Mouse (Mus musculus): Measurements from ENCODE around the gene Ubac2. TPM values are rescaled to one million over a fixed set of nuclear protein-coding genes. Genes with fewer than 3 reads are reported as not detected.
A peak's percentile ranks its signal among the peaks of the same experiment; 100 is the strongest.

The Ubac2 gene
- total RNA-seq, 1 experiment from 2014 or later: 32.0 TPM

GRCm38 (mm10) chr14:121960031-121960430 is 81.6 kb downstream of the Ubac2 start:
- no peak for ATAC-seq (ENCODE audit: extremely low read depth, insufficient number of reproducible peaks, low FRiP score, poor library complexity, severe bottlenecking)

GRCm38 (mm10) chr14:121960531-121960930 is 82.1 kb downstream of the Ubac2 start:
- no peak for ATAC-seq (ENCODE audit: extremely low read depth, insufficient number of reproducible peaks, low FRiP score, poor library complexity, severe bottlenecking)

GRCm38 (mm10) chr14:121960997-121961396 is 82.6 kb downstream of the Ubac2 start:
- no peak for ATAC-seq (ENCODE audit: extremely low read depth, insufficient number of reproducible peaks, low FRiP score, poor library complexity, severe bottlenecking)

GRCm38 (mm10) chr14:121961496-121962127 is 83.2 kb downstream of the Ubac2 start:
- no peak for ATAC-seq (ENCODE audit: extremely low read depth, insufficient number of reproducible peaks, low FRiP score, poor library complexity, severe bottlenecking)

GRCm38 (mm10) chr14:121962128-121962890 is 83.9 kb downstream of the Ubac2 start:
- no peak for ATAC-seq (ENCODE audit: extremely low read depth, insufficient number of reproducible peaks, low FRiP score, poor library complexity, severe bottlenecking)

- ATAC-seq (ENCODE audit: extremely low read depth, insufficient number of reproducible peaks, low FRiP score, poor library complexity, severe bottlenecking): 0 out of 2 replicates have a peak, but pooled peaks have one; percentile 4
Measured at GRCm38 (mm10) chr14:121963251-121963941, 85.0 kb downstream of the Ubac2 start.

DNA sequence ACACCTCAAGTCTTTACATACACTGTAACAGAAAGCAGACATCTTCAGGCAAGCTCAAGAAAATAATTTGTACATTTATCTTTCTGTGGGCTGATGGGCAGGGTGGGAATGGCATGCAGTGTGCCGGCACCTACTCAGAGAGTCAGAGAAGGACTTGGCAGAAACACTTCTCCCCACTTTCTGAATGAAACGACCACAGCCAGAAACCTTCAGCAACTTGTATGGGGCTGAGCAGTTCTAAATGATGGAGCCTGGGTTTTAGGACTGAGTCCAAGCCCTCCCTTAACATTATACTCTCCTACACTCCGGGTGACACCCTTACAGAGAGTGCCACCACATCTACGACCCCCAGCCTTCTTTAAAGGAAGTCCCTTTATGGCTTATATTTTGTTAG is 85.5 kb downstream of the Ubac2 start:
- ATAC-seq (ENCODE audit: extremely low read depth, insufficient number of reproducible peaks, low FRiP score, poor library complexity, severe bottlenecking): no peak

- peak; percentile 62 for ATAC-seq (ENCODE audit: extremely low read depth, insufficient number of reproducible peaks, low FRiP score, poor library complexity, severe bottlenecking)
Measured at GRCm38 (mm10) chr14:121964990-121965389, 86.6 kb downstream of the Ubac2 start, which contains the start of gene Gpr183. Gene Gpr183, minus strand, starts transcription at chr14:121965195.

DNA sequence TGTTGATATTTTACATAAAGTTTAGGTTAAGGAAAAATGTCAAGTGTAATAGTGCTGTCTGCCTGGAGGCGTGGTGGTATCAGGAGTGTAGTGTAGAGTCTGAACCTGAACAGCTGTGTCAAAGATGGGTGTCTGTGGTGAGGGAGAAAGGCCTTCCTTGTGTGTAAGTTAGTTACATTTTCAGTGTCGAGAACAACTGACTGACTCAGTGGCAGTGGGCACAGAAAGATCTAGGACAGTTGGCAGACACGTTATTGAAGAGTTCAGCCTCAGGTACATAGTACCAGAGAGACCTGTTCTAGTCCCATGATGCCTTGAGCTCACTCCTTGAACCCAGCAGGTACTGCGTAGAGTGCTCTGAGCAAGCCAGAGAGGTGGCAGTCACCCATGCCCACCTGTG is 87.0 kb downstream of the Ubac2 start:
- no peak for ATAC-seq (ENCODE audit: extremely low read depth, insufficient number of reproducible peaks, low FRiP score, poor library complexity, severe bottlenecking)

DNA sequence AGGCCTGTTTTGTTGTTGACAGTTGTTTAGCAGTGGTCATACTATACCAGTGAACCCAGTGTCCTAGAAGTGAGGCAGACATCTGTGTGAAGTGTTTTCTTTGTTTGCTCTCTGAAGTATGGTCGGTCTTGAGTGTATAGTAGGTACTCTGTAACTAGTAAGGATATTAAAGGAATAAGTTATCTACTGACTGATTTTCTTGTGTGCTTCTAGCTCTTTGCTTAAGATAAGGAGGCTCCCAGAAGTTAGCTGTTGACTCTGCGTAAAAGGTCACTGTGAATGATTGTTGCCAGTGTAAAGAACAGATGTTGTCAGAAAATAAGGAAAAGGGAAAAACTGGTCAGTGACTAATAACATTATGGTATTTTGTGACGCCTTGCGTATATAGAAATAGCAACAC is 88.7 kb downstream of the Ubac2 start:
- ATAC-seq (ENCODE audit: extremely low read depth, insufficient number of reproducible peaks, low FRiP score, poor library complexity, severe bottlenecking): no peak

GRCm38 (mm10) chr14:121970402-121970801 is 92.0 kb downstream of the Ubac2 start:
- ATAC-seq (ENCODE audit: extremely low read depth, insufficient number of reproducible peaks, low FRiP score, poor library complexity, severe bottlenecking): no peak

DNA sequence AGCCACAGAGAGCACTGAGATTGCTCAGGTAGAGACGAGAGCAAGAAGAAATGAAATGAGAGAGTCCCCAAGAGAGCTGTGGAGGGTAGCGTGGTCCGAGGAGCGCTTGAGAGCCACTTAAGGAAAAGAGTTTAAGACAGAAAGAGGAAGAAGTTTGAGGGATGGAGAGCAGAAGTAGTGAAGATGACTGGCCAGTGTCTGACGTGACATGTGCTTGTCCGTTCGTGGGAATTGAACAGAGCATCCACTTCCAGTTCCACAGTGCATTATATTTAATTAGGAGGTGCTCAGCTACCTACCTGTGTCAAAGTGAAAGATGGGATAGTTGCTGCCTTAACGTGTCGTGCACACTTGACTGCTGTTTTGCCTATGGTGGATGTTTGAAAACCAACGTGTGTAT is 94.7 kb downstream of the Ubac2 start:
- no peak for ATAC-seq (ENCODE audit: extremely low read depth, insufficient number of reproducible peaks, low FRiP score, poor library complexity, severe bottlenecking)

- ATAC-seq (ENCODE audit: extremely low read depth, insufficient number of reproducible peaks, low FRiP score, poor library complexity, severe bottlenecking): no peak
Measured at GRCm38 (mm10) chr14:121981531-121981930, 103.1 kb downstream of the Ubac2 start.

GRCm38 (mm10) chr14:121983009-121983933 is 104.9 kb downstream of the Ubac2 start:
- ATAC-seq (ENCODE audit: extremely low read depth, insufficient number of reproducible peaks, low FRiP score, poor library complexity, severe bottlenecking): no peak

DNA sequence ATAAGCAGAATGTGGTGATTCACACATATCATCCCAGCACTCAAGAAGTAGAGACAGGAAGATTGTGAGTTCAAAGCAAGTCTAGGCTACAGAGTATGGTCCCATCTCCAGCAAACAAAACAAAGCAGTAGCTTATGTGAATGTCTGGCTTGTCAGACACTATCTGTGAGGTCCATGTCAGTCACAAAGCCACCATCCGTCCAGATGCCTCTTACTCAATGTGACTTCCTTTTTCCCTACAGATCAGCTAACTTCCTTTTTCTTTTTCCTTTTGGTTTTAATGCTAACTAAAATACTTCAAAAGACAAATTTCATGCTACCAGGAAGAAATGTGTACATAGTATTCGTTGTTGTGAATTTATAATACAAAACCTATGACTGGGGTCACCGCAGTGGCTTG is 107.1 kb downstream of the Ubac2 start:
- ATAC-seq (ENCODE audit: extremely low read depth, insufficient number of reproducible peaks, low FRiP score, poor library complexity, severe bottlenecking): peak; percentile 58

- no peak for ATAC-seq (ENCODE audit: extremely low read depth, insufficient number of reproducible peaks, low FRiP score, poor library complexity, severe bottlenecking)
Measured at GRCm38 (mm10) chr14:121986028-121986427, 107.6 kb downstream of the Ubac2 start.

DNA sequence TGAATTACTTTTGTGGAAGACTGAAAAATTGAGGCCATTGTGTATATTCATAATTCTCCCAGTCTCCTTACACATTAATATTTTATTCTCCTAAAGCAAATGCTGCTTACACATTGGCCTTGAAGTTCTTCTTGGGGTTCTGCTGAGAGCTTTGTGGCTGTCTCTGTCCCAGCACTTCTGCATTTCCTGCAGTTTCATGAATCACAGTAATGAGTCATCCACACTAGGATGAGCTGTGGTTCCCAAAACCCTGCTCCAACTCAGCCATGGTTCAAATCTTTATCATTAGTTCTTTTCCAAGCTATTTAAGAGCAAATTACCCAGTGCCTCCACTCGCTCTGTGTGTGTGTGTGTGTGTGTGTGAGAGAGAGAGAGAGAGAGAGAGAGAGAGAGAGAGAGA is 108.9 kb downstream of the Ubac2 start:
- peak; percentile 71 for ATAC-seq (ENCODE audit: extremely low read depth, insufficient number of reproducible peaks, low FRiP score, poor library complexity, severe bottlenecking)

GRCm38 (mm10) chr14:121987691-121988090 is 109.3 kb downstream of the Ubac2 start:
- ATAC-seq (ENCODE audit: extremely low read depth, insufficient number of reproducible peaks, low FRiP score, poor library complexity, severe bottlenecking): no peak

DNA sequence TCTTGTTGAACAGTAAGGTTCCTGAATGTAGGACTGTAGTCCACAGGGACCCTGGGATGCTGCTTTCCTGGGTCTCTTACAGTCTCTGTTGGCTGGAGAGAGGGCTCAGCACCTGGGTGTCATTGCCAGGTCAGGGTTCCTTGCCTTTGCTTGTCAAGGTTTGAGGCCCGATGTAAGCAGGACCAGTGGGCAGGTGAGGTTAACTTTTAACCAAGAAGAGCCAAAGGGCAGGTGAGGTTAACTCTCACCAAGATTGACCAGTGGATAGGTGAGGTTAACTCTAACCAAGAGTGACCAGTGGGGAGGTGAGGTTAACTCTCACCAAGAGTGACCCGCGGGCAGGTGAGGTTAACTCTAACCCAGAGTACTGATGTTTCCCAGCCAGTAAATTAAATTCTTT is 110.9 kb downstream of the Ubac2 start:
- ATAC-seq (ENCODE audit: extremely low read depth, insufficient number of reproducible peaks, low FRiP score, poor library complexity, severe bottlenecking): no peak
